Mouse (Mus musculus) urinary bladder, adult 2 months (tissue): ENCODE results near the gene Acss1. TPM values are rescaled to one million over a fixed set of nuclear protein-coding genes. Genes with fewer than 3 reads are reported as not detected.
A peak's percentile ranks its signal among the peaks of the same experiment; 100 is the strongest.

ENCODE experiments used
- DNase-seq: peaks from one replicate; pipeline ENCODE4 v3.0.0; 2022; ENCODE audit warnings: low spot score
- polyA plus RNA-seq: library from polyadenylated mRNA; depleted of rRNA; stranded (reverse); fragments of >200 nt; gene quantifications from 2 replicates; pipeline ENCODE4 v1.2.3, GENCODE M21; 2012; rRNA removed

Gene Acss1
- polyA plus RNA-seq = 9.2 and 9.7 TPM in 2 replicates

- peak; percentile 53 for DNase-seq
Measured at GRCm38 (mm10) chr2:150667820-150668766, at the start of gene Acss1. Acss1 (minus strand) TSS chr2:150668500.

- DNase-seq = no peak
Measured at GRCm38 (mm10) chr2:150712167-150712674, 43.9 kb upstream of the Acss1 start.

- no peak for DNase-seq
Measured at GRCm38 (mm10) chr2:150691481-150692170, 23.3 kb upstream of the Acss1 start.

- no peak for DNase-seq
Measured at GRCm38 (mm10) chr2:150690216-150690615, 21.9 kb upstream of the Acss1 start.

- no peak for DNase-seq
Measured at GRCm38 (mm10) chr2:150689223-150689800, 21.0 kb upstream of the Acss1 start, which contains the start of gene Vsx1. Vsx1 (minus strand) TSS chr2:150689360.

GRCm38 (mm10) chr2:150688541-150689186 is 20.4 kb upstream of the Acss1 start:
- DNase-seq = peak; percentile 28

- no peak for DNase-seq
Measured at GRCm38 (mm10) chr2:150687871-150688540, 19.7 kb upstream of the Acss1 start.

GRCm38 (mm10) chr2:150685389-150685788 is 17.1 kb upstream of the Acss1 start:
- DNase-seq = no peak

GRCm38 (mm10) chr2:150684451-150684850 is 16.2 kb upstream of the Acss1 start:
- no peak for DNase-seq

GRCm38 (mm10) chr2:150681581-150681980 is 13.3 kb upstream of the Acss1 start:
- DNase-seq = no peak

- DNase-seq = peak; percentile 73
Measured at GRCm38 (mm10) chr2:150678392-150678791, 10.1 kb upstream of the Acss1 start.

- no peak for DNase-seq
Measured at GRCm38 (mm10) chr2:150675525-150675924, 7.2 kb upstream of the Acss1 start.

- no peak for DNase-seq
Measured at GRCm38 (mm10) chr2:150674900-150675299, 6.6 kb upstream of the Acss1 start.

- no peak for DNase-seq
Measured at GRCm38 (mm10) chr2:150673929-150674328, 5.6 kb upstream of the Acss1 start.

GRCm38 (mm10) chr2:150671609-150672290 is 3.5 kb upstream of the Acss1 start:
- no peak for DNase-seq

GRCm38 (mm10) chr2:150670926-150671325 is 2.6 kb upstream of the Acss1 start:
- DNase-seq = no peak

- no peak for DNase-seq
Measured at GRCm38 (mm10) chr2:150669454-150670045, 1.2 kb upstream of the Acss1 start.

GRCm38 (mm10) chr2:150668956-150669355 is 656 bp upstream of the Acss1 start:
- DNase-seq = no peak

GRCm38 (mm10) chr2:150667065-150667819 is 1.1 kb downstream of the Acss1 start:
- peak; percentile 36 for DNase-seq
